Mouse (Mus musculus) ES-Bruce4 (cell line): ENCODE measurements around the gene Lep. TPM values are rescaled to one million over a fixed set of nuclear protein-coding genes. Genes with fewer than 3 reads are reported as not detected.

ENCODE experiments used
- H3K27ac ChIP-seq: 2 replicates; pipeline ENCODE4 v1.5.1; 2012; ENCODE audit warnings: low read length, inconsistent platforms; ENCODE audit not compliant: insufficient read depth
- H3K27me3 ChIP-seq: 2 replicates; pipeline ENCODE4 v1.6.1; 2012; ENCODE audit warnings: mild to moderate bottlenecking, low read length, inconsistent platforms; ENCODE audit not compliant: control insufficient read depth, poor library complexity, insufficient read depth, severe bottlenecking
- H3K36me3 ChIP-seq: 2 replicates; pipeline ENCODE4 v1.6.1; 2012; ENCODE audit warnings: inconsistent platforms, mild to moderate bottlenecking, low read length, moderate library complexity; ENCODE audit not compliant: control insufficient read depth, poor library complexity, insufficient read depth, severe bottlenecking
- H3K4me1 ChIP-seq: one replicate; pipeline ENCODE4 v1.8.1; 2011; ENCODE audit warnings: low read length; ENCODE audit not compliant: control insufficient read depth, insufficient read depth
- H3K4me3 ChIP-seq: 2 replicates; pipeline ENCODE4 v1.5.1; 2011; ENCODE audit warnings: low read depth, mild to moderate bottlenecking, low read length
- H3K9ac ChIP-seq: 2 replicates; pipeline ENCODE4 v1.6.1; 2012; ENCODE audit warnings: low read depth, mild to moderate bottlenecking, inconsistent platforms; ENCODE audit not compliant: poor library complexity, severe bottlenecking
- H3K9me3 ChIP-seq: replicated peaks from 2 replicates; pipeline ENCODE4 v1.6.1; 2012; ENCODE audit warnings: mild to moderate bottlenecking, low read length, inconsistent platforms; ENCODE audit not compliant: control insufficient read depth, poor library complexity, insufficient read depth, severe bottlenecking
- CTCF ChIP-seq: IDR thresholded peaks from one replicate; pipeline ENCODE4 v1.8.1; 2011; ENCODE audit warnings: low read depth, low read length
- EP300 ChIP-seq: IDR thresholded peaks from 2 replicates; pipeline ENCODE4 v1.6.1; 2011; ENCODE audit warnings: low read depth, low read length; ENCODE audit not compliant: insufficient read depth
- POLR2A ChIP-seq: IDR thresholded peaks from one replicate; pipeline ENCODE4 v1.8.1; 2011; ENCODE audit warnings: low read length; ENCODE audit not compliant: insufficient read depth
- polyA plus RNA-seq: library from polyadenylated mRNA; stranded (reverse); fragments of >200 nt; gene quantifications from 2 replicates; pipeline ENCODE4 v1.2.4, GENCODE M21; 2011; ENCODE audit warnings: low read depth; ENCODE audit not compliant: missing spikeins, insufficient read depth, insufficient read length

Gene Lep
- polyA plus RNA-seq, 1 experiment, result not detected

DNA sequence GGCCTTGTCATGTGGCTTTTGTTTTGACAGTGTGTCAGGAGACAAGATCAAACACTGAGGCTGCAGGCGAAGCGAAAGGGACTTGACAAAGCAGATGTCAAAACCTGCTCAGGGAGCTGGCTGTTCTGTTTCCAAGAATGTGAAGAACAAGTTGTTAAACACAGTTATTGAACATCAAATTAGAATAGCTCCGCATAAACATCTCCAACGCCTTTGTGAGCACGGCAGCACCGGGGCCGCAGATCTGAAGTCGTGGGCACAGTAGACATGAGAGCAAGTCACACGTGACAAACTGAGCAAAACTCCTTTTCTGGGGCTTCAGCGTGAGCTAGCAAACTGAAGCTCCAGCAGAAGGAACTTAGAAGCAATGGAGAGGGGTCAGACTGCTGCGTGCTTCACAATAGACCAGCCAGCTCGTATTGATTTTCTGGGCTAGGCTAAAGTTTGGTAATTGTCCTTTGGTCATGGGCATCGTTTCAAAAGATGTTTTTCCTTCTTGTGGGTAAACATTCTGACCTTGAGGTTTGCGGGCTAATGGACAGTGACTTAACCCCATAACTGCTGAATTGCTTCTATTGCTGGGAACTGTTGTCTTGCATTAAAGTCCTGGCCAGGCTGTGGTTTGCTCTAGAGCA, 39.6 kb downstream of the Lep start:
- Histone ChIP-seq H3K9me3 (no peaks in the 10 kb centered on the region; the same call in 1 of the 2 replicates), H3K9ac (no peak overlapping the region), H3K4me1 (no peaks in the 10 kb centered on the region), H3K36me3 (no peaks in the 10 kb centered on the region), H3K4me3 (no peak overlapping the region), H3K27me3 (no peaks in the 10 kb centered on the region), H3K27ac (no peak overlapping the region)
- TF ChIP-seq EP300 (no peak), POLR2A (no peak), CTCF (no peak)

DNA sequence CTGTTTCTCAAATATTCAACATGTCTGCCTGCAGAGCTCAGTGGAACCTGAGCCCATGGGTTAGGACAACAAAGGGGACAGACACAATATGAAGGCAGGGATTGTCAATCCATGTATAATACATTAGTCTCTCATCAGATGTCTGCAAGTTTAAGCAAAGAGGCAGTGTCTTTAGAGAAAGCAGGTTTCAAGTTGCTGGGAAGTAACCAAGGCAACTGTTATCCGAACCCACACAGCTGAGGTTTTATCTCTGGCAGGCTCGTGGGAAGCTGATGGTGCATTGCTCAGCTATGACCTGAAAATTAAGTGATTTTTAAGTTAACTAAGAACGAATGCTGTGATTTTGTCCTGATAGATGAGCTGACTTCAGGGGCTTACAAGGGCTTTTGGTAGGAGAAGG, 40.4 kb downstream of the Lep start:
- TF ChIP-seq CTCF, result no peak
- Histone ChIP-seq H3K9me3 (no peaks in the 10 kb centered on the region; the same call in 1 of the 2 replicates), H3K27me3 (no peaks in the 10 kb centered on the region), H3K36me3 (no peaks in the 10 kb centered on the region), H3K4me3 (no peak overlapping the region), H3K9ac (no peak overlapping the region), H3K4me1 (no peaks in the 10 kb centered on the region), H3K27ac (no peak overlapping the region)

DNA sequence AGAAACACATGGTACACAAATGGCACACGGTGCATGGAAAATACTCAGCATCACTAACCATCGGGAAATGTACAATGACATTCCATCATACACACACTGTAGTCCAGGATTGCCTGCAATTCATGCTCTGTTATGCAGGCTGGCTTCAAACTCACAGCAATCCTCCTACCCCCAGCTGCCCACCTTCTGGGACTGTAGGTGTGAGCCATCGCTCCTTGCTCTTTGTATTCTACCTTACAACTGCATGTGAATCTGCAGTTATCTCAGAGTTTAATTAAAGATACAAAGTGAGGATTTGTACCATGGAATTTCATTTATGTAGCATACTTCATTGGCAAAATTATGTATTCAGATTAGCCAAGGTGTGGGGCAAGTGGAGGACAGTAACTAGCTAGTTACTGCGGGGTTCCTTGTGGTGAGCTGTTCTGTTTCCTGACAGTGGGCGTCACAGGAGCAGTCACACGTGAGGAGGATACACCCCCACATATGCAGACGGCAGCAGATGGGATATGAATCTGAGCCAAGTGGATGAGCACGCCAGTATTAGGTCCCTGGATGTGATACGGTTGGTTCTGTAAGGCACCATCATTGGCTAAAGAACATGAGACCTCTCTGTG, 41.3 kb downstream of the Lep start:
- no peak overlapping the region for H3K9ac ChIP-seq
- no peak for TF ChIP-seq CTCF
- TF ChIP-seq EP300, result no peak
- TF ChIP-seq POLR2A, result no peak
- H3K27ac ChIP-seq, result no peak overlapping the region
- no peaks in the 10 kb centered on the region for H3K36me3 ChIP-seq
- H3K27me3 ChIP-seq, result no peaks in the 10 kb centered on the region
- no peaks in the 10 kb centered on the region for H3K4me1 ChIP-seq
- H3K9me3 ChIP-seq, result no peaks in the 10 kb centered on the region
- H3K4me3 ChIP-seq, result no peak overlapping the region

DNA sequence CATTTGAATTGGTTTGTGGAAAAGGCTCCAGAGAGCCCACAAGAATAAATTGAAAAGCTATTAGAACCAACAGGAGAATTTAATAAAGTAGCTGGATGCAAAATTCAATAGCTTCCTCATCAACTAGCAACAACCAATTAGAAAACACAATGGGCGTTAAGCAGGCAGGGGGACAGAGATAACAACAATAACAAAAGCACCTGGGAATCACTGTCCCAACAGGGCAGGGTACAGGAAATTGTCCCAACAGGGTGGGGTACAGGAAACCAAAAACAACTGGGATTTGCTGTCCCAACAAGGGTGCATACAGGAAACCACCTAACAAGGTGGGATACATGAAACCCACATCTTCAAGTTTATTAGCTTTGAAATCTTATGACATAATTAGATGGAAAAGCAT, 48.4 kb downstream of the Lep start:
- Histone ChIP-seq H3K9me3 (peaks cover 13% of the 10 kb centered on the region), H3K4me3 (no peak overlapping the region), H3K27me3 (no peaks in the 10 kb centered on the region), H3K36me3 (no peaks in the 10 kb centered on the region), H3K4me1 (peaks cover 2% of the 10 kb centered on the region), H3K27ac (no peak overlapping the region), H3K9ac (no peak overlapping the region)
- TF ChIP-seq CTCF (no peak), POLR2A (no peak), EP300 (no peak)

DNA sequence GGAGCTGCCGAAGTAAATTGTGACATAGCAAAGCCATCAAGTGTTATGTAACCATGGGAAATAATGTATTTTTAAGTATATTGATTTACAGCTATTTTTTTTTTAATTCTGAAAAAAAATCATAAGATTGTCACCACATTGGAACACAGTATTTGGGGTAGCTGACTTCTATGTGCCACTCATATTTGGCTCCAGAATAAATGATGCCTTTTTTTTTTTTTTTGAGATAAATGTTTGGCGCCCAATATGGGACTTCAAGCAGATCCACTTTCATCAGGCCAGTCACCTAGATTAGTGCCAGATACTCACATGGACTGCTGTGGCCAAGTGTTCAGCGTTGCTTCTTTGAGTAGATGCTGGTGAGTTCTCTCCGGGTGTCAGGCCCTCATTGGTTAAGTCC, 51.5 kb downstream of the Lep start:
- no peak overlapping the region for H3K4me3 ChIP-seq
- peaks cover 3% of the 10 kb centered on the region for H3K4me1 ChIP-seq
- no peaks in the 10 kb centered on the region for H3K36me3 ChIP-seq
- no peaks in the 10 kb centered on the region for H3K27me3 ChIP-seq
- H3K9ac ChIP-seq, result no peak overlapping the region
- TF ChIP-seq EP300, result no peak
- no peak for TF ChIP-seq POLR2A
- TF ChIP-seq CTCF, result no peak
- peaks cover 13% of the 10 kb centered on the region for H3K9me3 ChIP-seq
- no peak overlapping the region for H3K27ac ChIP-seq

DNA sequence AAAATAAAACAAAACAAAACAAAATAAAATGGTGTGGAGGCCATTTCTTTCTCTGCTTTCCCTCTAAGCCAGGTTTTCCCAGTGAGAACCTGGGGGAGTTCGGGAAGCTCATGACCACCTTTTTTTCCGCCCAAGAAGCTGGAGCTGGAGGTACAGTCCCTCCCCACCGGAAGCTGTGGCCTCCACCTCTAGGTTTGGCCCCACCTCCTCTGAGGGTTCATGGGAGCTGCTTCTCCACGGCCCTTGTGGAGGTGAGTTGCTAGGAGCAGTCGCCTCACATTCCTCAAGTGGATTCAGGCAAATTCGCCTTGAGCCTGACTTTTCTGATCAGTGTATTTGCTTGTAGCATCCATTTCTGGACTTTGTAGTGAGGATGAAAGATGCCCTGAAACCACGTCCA, 55.7 kb downstream of the Lep start:
- Histone ChIP-seq H3K4me3 (peak overlapping the region; percentile 59), H3K36me3 (no peaks in the 10 kb centered on the region)

More for the DNA sequence above, 55.7 kb downstream of the Lep start:
- 0 out of 2 replicates have a peak overlapping the region, but pooled peaks have one; percentile 3 for H3K27ac ChIP-seq
- peaks cover 10% of the 10 kb centered on the region for H3K4me1 ChIP-seq
- no peak overlapping the region for H3K9ac ChIP-seq
- H3K9me3 ChIP-seq, result peaks cover 13% of the 10 kb centered on the region
- peak; percentile 22 for TF ChIP-seq POLR2A
- no peak for TF ChIP-seq CTCF
- TF ChIP-seq EP300, result no peak
- H3K27me3 ChIP-seq, result no peaks in the 10 kb centered on the region
